Mouse (Mus musculus): ENCODE data around the gene Foxp4. TPM values are rescaled to one million over a fixed set of nuclear protein-coding genes. Genes with fewer than 3 reads are reported as not detected.

The Foxp4 gene
- polyA plus RNA-seq (2012; rRNA removed), result 11.5 and 15.7 TPM in 2 replicates

GRCm38 (mm10) chr17:47924383-47925339 is at the start of gene Foxp4:
TSS of gene Foxp4 (minus strand) at chr17:47924645.

GRCm38 (mm10) chr17:47834482-47834767 is 90.0 kb downstream of the Foxp4 start, which contains the start of gene Mdfi:
TSS of gene Mdfi (minus strand) at chr17:47834691.

Other genes with a start within 250 kb of the Foxp4 start
- 51.4 and 52.0 TPM in 2 replicates for gene Tomm6, start 236.3 kb downstream of the Foxp4 start, polyA plus RNA-seq (2012; rRNA removed)
- 2.8 and 2.9 TPM in 2 replicates for gene Frs3, start 235.6 kb downstream of the Foxp4 start, polyA plus RNA-seq (2012; rRNA removed)
- 0.29 and 0.32 TPM in 2 replicates for gene Gm21981, start 230.2 kb downstream of the Foxp4 start, polyA plus RNA-seq (2012; rRNA removed)
- 0.06 and 0.16 TPM in 2 replicates for gene Prickle4, start 229.9 kb downstream of the Foxp4 start, polyA plus RNA-seq (2012; rRNA removed)
- gene Pgc, start 197.8 kb downstream of the Foxp4 start, polyA plus RNA-seq (2012; rRNA removed), result 0.02 TPM in 2 replicates
- gene Tfeb, start 187.6 kb downstream of the Foxp4 start, polyA plus RNA-seq (2012; rRNA removed), result 3.9 and 4.7 TPM in 2 replicates
- gene Mdfi, start 90.0 kb downstream of the Foxp4 start, polyA plus RNA-seq (2012; rRNA removed), result 10.9 and 14.0 TPM in 2 replicates
- gene 1700122O11Rik, start 113.6 kb upstream of the Foxp4 start, polyA plus RNA-seq (2012; rRNA removed), result not detected in 2 replicates
- gene 1700067P10Rik, start 164.7 kb upstream of the Foxp4 start, polyA plus RNA-seq (2012; rRNA removed), result not detected in 2 replicates
- 1.7 and 1.9 TPM in 2 replicates for gene 9830107B12Rik, start 221.6 kb upstream of the Foxp4 start, polyA plus RNA-seq (2012; rRNA removed)
- 2.3 and 2.5 TPM in 2 replicates for gene A530064D06Rik, start 242.6 kb upstream of the Foxp4 start, polyA plus RNA-seq (2012; rRNA removed)

Data from liver, embryonic 18 days (tissue).